Mouse (Mus musculus): ENCODE data around the gene Trap1a.

DNA sequence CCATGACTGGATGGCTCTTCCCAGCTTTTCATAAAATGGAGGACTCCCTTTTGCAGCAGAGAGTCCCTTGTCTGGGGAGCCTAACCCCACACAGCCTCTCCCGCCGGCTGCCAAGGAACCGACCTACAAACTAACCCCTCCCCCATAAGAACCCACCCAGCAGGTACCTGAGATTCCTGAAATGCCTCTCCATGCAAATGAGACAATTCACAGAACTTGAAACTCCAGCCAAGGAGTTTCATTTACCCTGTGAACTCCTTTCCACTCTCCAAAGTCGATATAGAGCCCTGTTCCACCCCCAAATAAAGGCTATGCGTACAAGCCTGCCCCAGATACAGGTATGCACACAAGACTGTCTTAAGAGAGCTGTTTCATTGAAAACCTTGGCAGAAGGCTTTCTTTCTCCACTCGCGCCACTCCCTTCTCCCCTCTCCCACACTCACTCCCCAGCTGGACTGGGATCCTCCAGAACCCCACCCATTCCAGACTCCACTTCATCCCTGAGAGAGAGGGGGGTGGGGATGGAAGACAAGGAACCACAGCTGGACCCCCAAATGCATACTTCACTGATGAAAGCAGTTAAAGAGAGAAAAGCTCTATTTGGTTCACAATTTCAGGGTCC is 24.3 kb downstream of the Trap1a start:
- TF ChIP-seq GATA1 (IDR thresholded peaks at IDR 0.05; ENCODE audit: borderline replicate concordance, low read length) (no peak), FLI1 (IDR thresholded peaks at IDR 0.05; ENCODE audit: low read length) (no peak)

Measured in megakaryocyte, embryonic 14.5 days (primary cell).